Mouse (Mus musculus) right cerebral cortex, adult 18-20 months (tissue): ENCODE results near the gene Ltbp1.

ENCODE experiments used
- DNase-seq: peaks from one replicate; pipeline ENCODE4 v3.0.0; 2022; ENCODE audit warnings: mixed read lengths

Ltbp1 gene

GRCm38 (mm10) chr17:75005685-75006680, 615 bp downstream of the Ltbp1 start:
- DNase-seq: peak; percentile 24

DNA sequence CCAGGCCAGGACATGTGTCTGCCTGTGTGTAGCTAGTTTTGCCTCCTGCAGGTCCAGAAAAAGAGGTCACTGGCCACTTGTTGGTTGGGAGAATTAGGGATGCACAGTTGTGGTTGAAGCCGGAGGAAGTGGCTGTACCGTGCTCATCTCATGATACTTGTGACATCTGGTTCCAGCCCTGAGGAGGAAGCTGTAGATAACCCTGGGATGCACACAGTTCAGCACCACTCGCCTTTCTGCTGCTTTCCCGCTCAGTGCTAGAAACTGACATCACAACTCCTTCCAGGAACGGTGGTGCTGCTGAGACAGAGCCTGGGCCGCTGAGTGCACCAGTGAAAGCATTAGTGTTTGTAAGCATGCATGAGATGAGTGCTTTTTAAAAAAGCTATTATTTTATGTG, 5.6 kb downstream of the Ltbp1 start:
- DNase-seq: no peak

- no peak for DNase-seq
Observed at GRCm38 (mm10) chr17:75013211-75013610, 7.8 kb downstream of the Ltbp1 start.

- DNase-seq: no peak
Observed at GRCm38 (mm10) chr17:75013868-75014267, 8.5 kb downstream of the Ltbp1 start.

DNA sequence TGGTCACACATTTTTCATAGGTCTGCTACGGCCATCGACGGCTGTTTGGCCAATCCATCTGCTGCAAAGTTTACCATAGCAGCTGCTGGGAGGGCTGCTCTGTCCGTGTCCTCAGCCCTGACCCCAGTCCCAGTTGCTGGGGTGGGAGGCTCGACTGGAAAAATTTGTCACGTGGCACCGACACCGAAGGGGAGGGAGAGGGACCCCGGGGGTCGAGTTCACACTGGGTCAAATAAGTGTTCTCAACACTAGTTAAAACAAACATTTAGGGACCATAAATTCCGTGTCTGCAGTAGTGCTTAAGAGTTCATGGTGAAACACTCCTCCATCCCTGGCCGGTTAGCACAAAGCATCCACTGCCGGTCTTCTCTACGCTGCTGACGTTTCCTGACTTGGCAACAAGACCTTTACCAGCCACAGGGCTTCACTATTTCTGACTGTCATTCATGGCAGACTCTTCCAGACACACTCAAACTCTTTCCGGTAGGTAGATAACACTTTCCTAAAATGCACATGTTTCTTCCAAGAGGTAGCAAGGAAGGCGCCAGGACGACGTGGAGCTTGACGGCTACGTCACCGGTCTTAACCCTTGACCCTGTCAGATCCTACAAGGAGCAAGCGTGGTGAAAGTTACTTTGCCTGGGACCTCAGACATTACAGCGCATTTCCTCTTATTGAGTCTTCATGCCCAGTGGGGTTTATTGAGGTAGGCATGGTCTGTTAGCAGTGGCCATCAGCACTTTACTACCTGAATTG, 9.4 kb downstream of the Ltbp1 start:
- no peak for DNase-seq

DNA sequence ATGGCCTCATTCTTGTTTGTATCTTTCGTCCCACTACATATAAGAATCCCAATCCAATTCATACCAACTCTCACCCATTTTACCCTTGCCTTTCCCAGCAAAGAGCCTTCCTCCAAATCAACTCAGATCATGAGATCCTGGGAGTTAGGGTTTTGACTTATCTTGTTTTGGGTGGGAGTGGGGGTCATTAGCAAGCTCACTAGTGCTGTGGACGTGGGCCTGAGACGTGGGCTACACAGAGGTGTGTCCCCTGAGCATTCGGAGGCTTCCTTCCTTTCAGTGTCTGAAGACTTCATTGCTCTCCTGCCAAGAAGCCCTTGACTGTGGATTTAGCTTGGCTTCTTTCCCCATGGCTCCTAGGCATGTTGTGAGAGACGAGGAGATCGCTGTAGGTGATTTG, 10.2 kb downstream of the Ltbp1 start:
- DNase-seq: no peak

GRCm38 (mm10) chr17:75017423-75017822, 12.1 kb downstream of the Ltbp1 start:
- DNase-seq: no peak

GRCm38 (mm10) chr17:75018142-75018541, 12.8 kb downstream of the Ltbp1 start:
- no peak for DNase-seq

- no peak for DNase-seq
Observed at GRCm38 (mm10) chr17:75020026-75020425, 14.7 kb downstream of the Ltbp1 start.

- no peak for DNase-seq
Observed at GRCm38 (mm10) chr17:75020619-75021018, 15.3 kb downstream of the Ltbp1 start.

- DNase-seq: peak; percentile 37
Observed at GRCm38 (mm10) chr17:75027358-75028131, 22.2 kb downstream of the Ltbp1 start.

DNA sequence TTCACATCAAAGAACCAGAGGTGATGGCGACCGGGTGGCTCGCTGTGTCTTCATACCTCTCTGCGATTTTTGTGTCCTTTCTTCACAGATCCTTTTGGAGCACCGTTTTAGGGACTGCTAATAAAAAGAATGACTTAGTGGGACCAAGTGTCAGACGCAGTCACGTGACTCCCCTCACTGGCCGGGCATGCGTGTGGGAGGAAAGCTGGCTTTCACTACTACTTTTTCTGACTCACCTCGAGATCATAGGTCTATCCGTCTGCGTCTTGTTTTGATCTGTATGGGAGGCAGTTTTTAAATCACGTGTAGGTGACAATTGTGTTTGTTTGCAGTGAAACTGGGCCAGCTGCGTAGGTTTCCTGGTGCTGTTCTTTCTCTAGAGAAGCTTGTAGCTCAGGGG, 28.0 kb downstream of the Ltbp1 start:
- DNase-seq: no peak

DNA sequence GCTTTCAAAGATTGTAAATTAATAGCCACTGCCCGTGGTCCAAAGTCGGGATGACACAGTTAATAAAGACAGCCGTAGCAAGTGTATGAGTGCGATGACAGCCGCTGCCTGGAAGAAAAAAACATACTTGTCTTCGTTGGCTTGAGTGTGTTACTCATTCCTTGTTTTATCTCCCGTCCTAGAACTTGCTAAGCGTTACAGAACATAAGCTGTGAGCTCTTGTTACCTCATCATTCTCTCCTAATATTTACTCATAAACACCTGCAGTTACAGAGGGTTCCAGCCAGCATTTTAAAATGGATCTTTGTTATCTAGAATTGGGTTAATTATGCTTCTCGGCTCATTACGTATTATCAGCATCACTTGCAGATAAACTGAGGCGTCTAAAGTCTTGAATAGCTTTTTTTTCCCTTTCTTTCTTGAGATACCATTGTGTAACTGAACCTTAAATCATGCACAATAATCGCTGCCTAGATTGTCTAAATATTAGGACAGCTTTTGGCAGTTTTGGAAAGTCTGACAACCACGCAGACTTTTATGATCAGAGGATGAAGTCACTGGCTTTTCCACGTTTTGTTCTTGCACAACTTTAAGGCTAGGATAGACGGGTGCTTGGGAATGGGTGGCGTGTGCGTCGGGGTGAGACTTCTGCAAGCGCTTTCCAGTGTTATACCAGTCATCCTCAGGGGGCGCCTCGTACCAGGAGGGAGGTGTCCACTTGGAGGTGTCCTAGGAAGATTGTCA, 28.7 kb downstream of the Ltbp1 start:
- DNase-seq: no peak

- no peak for DNase-seq
Observed at GRCm38 (mm10) chr17:75036881-75037280, 31.5 kb downstream of the Ltbp1 start.

GRCm38 (mm10) chr17:75039017-75039416, 33.6 kb downstream of the Ltbp1 start:
- DNase-seq: no peak

GRCm38 (mm10) chr17:75049366-75049969, 44.1 kb downstream of the Ltbp1 start:
- no peak for DNase-seq

DNA sequence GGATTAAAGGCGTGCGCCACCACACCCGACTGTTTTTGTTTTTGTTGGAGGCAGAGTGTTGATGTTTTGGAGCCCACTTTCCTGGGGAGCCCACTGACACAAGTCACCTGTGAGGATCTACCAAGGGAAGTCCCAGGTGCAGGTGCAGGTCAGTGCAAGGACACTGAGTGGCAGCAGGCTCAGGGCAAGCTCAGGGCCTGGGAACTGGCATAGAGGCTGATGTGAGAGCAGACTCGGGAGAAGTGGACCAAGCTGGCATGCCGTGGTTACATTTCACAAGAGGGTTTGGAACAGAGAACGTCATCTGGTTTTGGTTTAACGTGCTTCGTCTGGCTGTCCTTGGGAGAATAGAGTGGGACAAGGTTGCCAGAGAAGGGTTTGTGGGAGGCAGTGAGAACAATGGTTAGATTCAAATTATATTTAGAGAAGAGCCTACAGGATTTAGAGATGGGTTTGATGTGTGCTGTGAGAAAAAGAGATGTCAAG, 46.1 kb downstream of the Ltbp1 start:
- DNase-seq: no peak

DNA sequence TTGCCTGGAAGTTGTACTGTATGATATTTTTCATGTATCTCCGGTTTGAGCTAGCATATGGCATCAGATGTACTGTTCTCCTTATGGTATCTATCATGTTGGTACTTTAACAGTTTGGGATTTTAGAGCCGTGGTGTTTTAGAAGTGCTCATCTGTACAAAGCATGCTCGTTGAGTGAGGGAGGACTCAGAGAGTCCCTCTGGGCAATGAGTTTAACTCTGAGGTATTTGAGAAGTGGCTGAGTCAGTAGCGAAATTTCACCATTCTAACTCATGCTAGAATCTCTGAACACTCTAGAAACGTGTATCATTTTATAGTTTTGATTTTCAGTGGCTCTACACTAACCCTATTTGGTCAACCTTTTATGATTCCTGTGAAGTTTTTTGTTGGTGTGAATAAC, 49.9 kb downstream of the Ltbp1 start:
- no peak for DNase-seq

- DNase-seq: no peak
Observed at GRCm38 (mm10) chr17:75055961-75056360, 50.6 kb downstream of the Ltbp1 start.

DNA sequence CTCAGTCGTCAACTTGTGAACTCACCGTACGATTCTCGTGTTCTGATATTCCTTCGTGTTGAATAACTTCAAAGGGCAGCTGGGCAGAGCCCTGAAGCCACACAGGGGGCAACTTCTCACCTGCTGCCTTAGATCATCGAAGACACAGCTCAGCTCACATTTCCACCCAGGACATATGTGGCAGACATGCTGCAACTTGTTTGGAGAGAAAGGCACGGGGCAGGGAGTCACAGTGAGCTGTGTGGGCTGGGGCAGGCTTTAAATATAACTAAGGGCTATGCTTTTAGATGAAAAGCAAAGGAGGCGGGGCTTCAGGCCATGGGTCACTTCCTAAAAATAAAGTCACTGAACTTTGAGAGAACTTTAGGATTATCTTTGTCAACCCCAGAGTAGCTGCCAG, 51.3 kb downstream of the Ltbp1 start:
- DNase-seq: no peak

- no peak for DNase-seq
Observed at GRCm38 (mm10) chr17:75066340-75066739, 61.0 kb downstream of the Ltbp1 start.

- DNase-seq: no peak
Observed at GRCm38 (mm10) chr17:75067314-75067713, 61.9 kb downstream of the Ltbp1 start.
